Mouse (Mus musculus) lung, adult 10 weeks (tissue): ENCODE measurements around the gene Wdfy1. TPM values are rescaled to one million over a fixed set of nuclear protein-coding genes. Genes with fewer than 3 reads are reported as not detected.

Source experiments
- polyA plus RNA-seq: library from polyadenylated mRNA; stranded (reverse); fragments of 350-450 nt; fragmentation: Illumina TruSeq; extraction: RNeasy Lipid Tissue Mini Kit (QIAGEN cat#74804); gene quantifications from one replicate; pipeline ENCODE4 v1.2.3, GENCODE M21; 2014; ENCODE audit warnings: low read depth, low replicate concordance; ENCODE audit not compliant: insufficient read depth

The Wdfy1 gene
- 5.8 TPM for polyA plus RNA-seq

DNA sequence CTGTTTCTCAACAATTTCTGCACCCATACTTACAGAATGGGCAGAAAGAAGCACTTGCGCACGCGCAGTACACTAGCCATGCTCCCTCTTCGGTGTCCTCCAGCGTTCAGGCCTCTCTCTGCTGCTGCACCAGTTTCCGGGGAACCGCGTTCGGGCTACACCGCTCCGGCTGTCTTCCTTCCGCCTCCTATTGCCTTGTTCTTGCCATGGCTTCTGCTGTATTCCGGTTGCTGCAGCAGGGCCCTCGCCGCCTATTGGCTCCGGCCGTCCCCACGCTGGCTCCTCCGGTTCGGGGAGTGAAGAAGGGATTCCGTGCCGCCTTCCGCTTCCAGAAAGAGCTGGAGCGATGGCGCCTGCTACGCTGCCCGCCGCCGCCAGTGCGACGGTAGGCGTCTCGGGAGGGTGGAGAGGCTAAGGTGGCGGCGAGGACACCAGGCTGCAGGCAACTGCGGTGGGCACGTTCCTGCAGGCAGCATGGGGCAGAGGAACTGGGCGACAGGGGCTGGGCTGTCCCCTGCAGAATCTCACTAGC lies at the start of gene Wdfy1, which contains the start of gene Mrpl44:
TSS of gene Wdfy1 (minus strand) at position 217 of the 532 bp plus-strand sequence.
TSS of gene Mrpl44 (plus strand) at position 92 of the 532 bp plus-strand sequence.

DNA sequence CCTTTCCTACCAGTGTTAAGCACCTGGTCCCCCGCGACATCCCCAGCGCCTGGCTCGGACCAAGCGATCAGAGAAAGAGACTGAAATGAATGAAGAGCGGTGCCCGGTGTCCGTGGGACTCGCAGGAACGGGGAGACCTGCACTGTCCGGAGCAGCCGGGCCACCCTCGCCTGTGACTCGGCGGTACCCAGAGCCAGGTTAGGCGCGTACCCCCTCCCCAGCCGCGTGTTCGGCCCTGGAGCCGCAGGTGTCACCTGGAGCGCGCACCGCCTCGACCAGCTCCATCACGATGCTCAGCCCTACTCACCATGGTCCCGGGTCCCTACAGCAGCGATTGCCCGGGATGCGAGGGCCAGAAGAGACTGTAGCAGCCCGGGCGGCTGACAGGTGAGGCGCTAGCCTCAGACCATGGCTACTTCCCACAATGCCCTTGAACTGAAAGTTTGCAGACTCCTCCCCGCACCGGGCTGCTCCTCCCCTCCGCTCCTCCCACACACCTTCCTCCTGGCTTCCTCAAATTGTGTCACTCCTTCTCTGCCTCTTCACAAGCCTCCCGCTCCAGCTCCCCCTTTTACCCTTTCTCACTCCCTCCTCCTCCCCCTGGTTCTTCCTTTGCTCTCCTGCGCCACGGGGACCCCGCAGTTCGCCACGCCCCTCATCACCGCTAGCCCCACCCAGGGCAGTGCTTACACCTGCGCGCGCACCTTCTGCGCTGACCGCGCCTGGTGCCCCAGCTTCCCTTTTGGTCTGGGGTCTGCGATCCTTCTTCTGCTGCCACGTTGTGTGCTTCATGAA lies 104.2 kb downstream of the Wdfy1 start, which contains the start of gene Ap1s3:
TSS of gene Ap1s3 (minus strand) at position 430 of the 795 bp plus-strand sequence.

Other genes with a start within 250 kb of the Wdfy1 start
- 5.4 TPM for gene Ap1s3, start 104.2 kb downstream of the Wdfy1 start, polyA plus RNA-seq
- 24.8 TPM for gene Mrpl44, start 125 bp downstream of the Wdfy1 start, polyA plus RNA-seq
- 73.4 TPM for gene Serpine2, start 85.0 kb upstream of the Wdfy1 start, polyA plus RNA-seq